ENCODE assay signal across 21 mouse cellular contexts in the genomic region with DNA sequence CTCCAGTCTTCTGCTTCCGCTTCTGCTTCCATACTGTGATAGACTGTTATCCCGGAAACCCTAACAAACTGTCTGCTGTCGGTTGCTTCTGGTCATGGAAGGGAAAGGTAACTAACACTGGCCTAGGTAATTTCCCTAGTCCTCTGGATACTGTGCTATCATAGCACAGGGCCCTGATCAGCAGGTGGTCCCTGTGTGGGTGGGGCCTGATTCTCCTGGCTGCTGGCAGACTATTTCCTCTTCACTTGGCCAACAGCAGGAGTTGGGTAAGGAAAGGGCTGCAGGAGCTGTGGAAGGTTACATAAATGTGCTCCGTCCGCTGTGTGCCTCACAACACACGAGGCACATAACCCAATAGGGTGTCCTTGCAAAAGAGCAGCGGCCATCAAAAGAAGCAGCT. TPM values are rescaled to one million over a fixed set of nuclear protein-coding genes. Genes with fewer than 3 reads are reported as not detected.
"Had no signal": no experiment of that assay in that cellular context is flagged by ENCODE, and none has a peak within 500 bp of the region (broad histone marks: within the 10 kb centered on the region; RNA-seq: fewer than 3 reads in every experiment).

No protein-coding gene starts in this region.

- H3K4me1 ChIP-seq: lung, embryonic 15.5 days; megakaryocyte, embryonic 14.5 days; stomach, embryonic 15.5 days had no signal

- H3K9me3 ChIP-seq: lung, embryonic 15.5 days; midbrain, embryonic 13.5 days; midbrain, embryonic 15.5 days; neural tube, embryonic 12.5 days; stomach, embryonic 15.5 days had no signal

- DNase-seq: lung, adult 2 months; lung, postnatal 14 days; lung, postnatal 36 days; right cerebral cortex, postnatal 14 days; thymus, adult 2 months; thymus, postnatal 25 days; thymus, postnatal 4 days had no signal

- H3K4me3 ChIP-seq: lung, embryonic 15.5 days; megakaryocyte, embryonic 14.5 days; midbrain, embryonic 13.5 days; midbrain, embryonic 15.5 days; neural tube, embryonic 12.5 days; stomach, embryonic 15.5 days had no signal

- H3K27ac ChIP-seq: liver, embryonic 14.5 days; lung, embryonic 15.5 days; macrophage; midbrain, embryonic 13.5 days; midbrain, embryonic 15.5 days; neural tube, embryonic 12.5 days; stomach, embryonic 15.5 days; stomach, postnatal 0 days had no signal

- H3K27me3 ChIP-seq: lung, embryonic 15.5 days; stomach, embryonic 15.5 days had no signal

- H3K36me3 ChIP-seq: lung, embryonic 15.5 days; midbrain, embryonic 13.5 days; midbrain, embryonic 15.5 days; neural tube, embryonic 12.5 days; stomach, embryonic 15.5 days had no signal

- H3K9ac ChIP-seq: liver, embryonic 14.5 days; lung, embryonic 15.5 days; midbrain, embryonic 13.5 days; midbrain, embryonic 15.5 days; neural tube, embryonic 12.5 days; stomach, embryonic 15.5 days had no signal

- ATAC-seq: lung, postnatal 0 days; midbrain, embryonic 13.5 days; midbrain, embryonic 15.5 days had no signal

- H3K4me2 ChIP-seq: lung, embryonic 15.5 days; midbrain, embryonic 11.5 days; midbrain, embryonic 13.5 days; midbrain, embryonic 15.5 days; neural tube, embryonic 12.5 days; stomach, embryonic 15.5 days had no signal

RNA-seq across cellular contexts. Expression of gene Gsx1, which starts 31.1 kb away (rescaled TPM):
- polyA plus RNA-seq: liver, embryonic 14.5 days; liver, embryonic 16.5 days; lung, adult 2 months; lung, embryonic 15.5 days; lung, postnatal 0 days; macrophage; spleen, adult 2 months; stomach, embryonic 15.5 days; stomach, postnatal 0 days; thymus, adult 2 months; urinary bladder, adult 2 months had no signal
